Mouse (Mus musculus) liver, embryonic 12.5 days (tissue): Measurements from ENCODE around the gene Gak. TPM values are rescaled to one million over a fixed set of nuclear protein-coding genes. Genes with fewer than 3 reads are reported as not detected.
A peak's percentile ranks its signal among the peaks of the same experiment; 100 is the strongest.

Experiments used
- ATAC-seq: fragments of 200-750 bp; cut with Nextera tagmentation; 2 replicates; pipeline ENCODE4 v1.8.0; 2017; ENCODE audit warnings: moderate number of reproducible peaks, mild to moderate bottlenecking, moderate library complexity
- H3K27ac ChIP-seq: fragments of 300-500 bp; sonication (generic); 2 replicates; pipeline ENCODE4 v1.5.1; 2016; ENCODE audit warnings: mild to moderate bottlenecking
- H3K27me3 ChIP-seq: fragments of 300-500 bp; sonication (generic); replicated peaks from 2 replicates; pipeline ENCODE4 v1.6.1; 2016; ENCODE audit warnings: mild to moderate bottlenecking, moderate library complexity
- H3K36me3 ChIP-seq: fragments of 300-500 bp; sonication (generic); 2 replicates; pipeline ENCODE4 v1.6.1; 2016; ENCODE audit warnings: mild to moderate bottlenecking, moderate library complexity
- H3K4me1 ChIP-seq: fragments of 300-500 bp; sonication (generic); 2 replicates; pipeline ENCODE4 v1.6.1; 2016
- H3K4me2 ChIP-seq: fragments of 300-500 bp; sonication (generic); 2 replicates; pipeline ENCODE4 v1.6.1; 2016; ENCODE audit warnings: mild to moderate bottlenecking, moderate library complexity
- H3K4me3 ChIP-seq: fragments of 300-500 bp; sonication (generic); 2 replicates; pipeline ENCODE4 v1.5.1; 2016; ENCODE audit warnings: mild to moderate bottlenecking, moderate library complexity
- H3K9ac ChIP-seq: fragments of 300-500 bp; sonication (generic); 2 replicates; pipeline ENCODE4 v1.6.1; 2016; ENCODE audit warnings: mild to moderate bottlenecking, moderate library complexity
- H3K9me3 ChIP-seq: fragments of 300-500 bp; sonication (generic); replicated peaks from 2 replicates; pipeline ENCODE4 v1.6.1; 2016; ENCODE audit warnings: mild to moderate bottlenecking, moderate library complexity
- WGBS: fragments of 180-500 bp; shearing (Covaris S2); methylation state at CpG from one replicate; pipeline ENCODE4 v1.1.7; 2016; ENCODE audit not compliant: insufficient replicate concordance; 5-methylcytosine and 5-hydroxymethylcytosine counted together
- polyA plus RNA-seq: library from polyadenylated mRNA; unstranded; fragments of >200 nt; fragmentation: Nextera tagmentation; extraction: Ambion mirVana; gene quantifications from 2 replicates; pipeline ENCODE4 v1.2.1, GENCODE M21; 2016

The Gak gene
- polyA plus RNA-seq, 1 experiment from 2014 or later, result 42.1 TPM

- Histone ChIP-seq H3K27ac (no peak overlapping the region), H3K4me1 (peaks cover 16% of the 10 kb centered on the region), H3K4me3 (no peak overlapping the region), H3K9me3 (no peaks in the 10 kb centered on the region), H3K27me3 (no peaks in the 10 kb centered on the region), H3K36me3 (peaks cover 6% of the 10 kb centered on the region), H3K9ac (no peak overlapping the region), H3K4me2 (no peak overlapping the region)
- no peak for ATAC-seq
- WGBS, result 86% methylated on average over 4 of the region's 4 CpGs
Observed at GRCm38 (mm10) chr5:108633676-108634075, 4.1 kb upstream of the Gak start.

- Histone ChIP-seq H3K27ac (peak overlapping the region; percentile 85), H3K4me3 (peak overlapping the region; percentile 76), H3K4me2 (peak overlapping the region; percentile 89), H3K4me1 (peaks cover 51% of the 10 kb centered on the region), H3K9me3 (no peaks in the 10 kb centered on the region), H3K27me3 (no peaks in the 10 kb centered on the region), H3K9ac (peak overlapping the region; percentile 84), H3K36me3 (peaks cover 14% of the 10 kb centered on the region)
- peak; percentile 87 for ATAC-seq
- WGBS, result 1% methylated on average over 32 of the region's 32 CpGs
Observed at GRCm38 (mm10) chr5:108628891-108629633, 493 bp downstream of the Gak start.

GRCm38 (mm10) chr5:108626050-108626660, 3.4 kb downstream of the Gak start:
- WGBS, result 39% methylated on average over 4 of the region's 4 CpGs
- no peaks in the 10 kb centered on the region for H3K9me3 ChIP-seq
- H3K27ac ChIP-seq, result peak overlapping the region; percentile 41; the same call in 1 of the 2 replicates
- H3K4me1 ChIP-seq, result peaks cover 51% of the 10 kb centered on the region
- peaks cover 43% of the 10 kb centered on the region for H3K36me3 ChIP-seq
- peak overlapping the region; percentile 32 for H3K4me2 ChIP-seq
- no peak for ATAC-seq
- no peak overlapping the region for H3K4me3 ChIP-seq
- peak overlapping the region; percentile 29; the same call in 1 of the 2 replicates for H3K9ac ChIP-seq
- H3K27me3 ChIP-seq, result no peaks in the 10 kb centered on the region

GRCm38 (mm10) chr5:108621870-108622269, 7.7 kb downstream of the Gak start:
- WGBS, result 77% methylated on average over 2 of the region's 2 CpGs
- peaks cover 78% of the 10 kb centered on the region for H3K36me3 ChIP-seq
- no peaks in the 10 kb centered on the region for H3K9me3 ChIP-seq
- no peak overlapping the region for H3K4me2 ChIP-seq
- no peak overlapping the region for H3K9ac ChIP-seq
- no peak overlapping the region for H3K4me3 ChIP-seq
- no peaks in the 10 kb centered on the region for H3K27me3 ChIP-seq
- ATAC-seq, result no peak
- peaks cover 17% of the 10 kb centered on the region for H3K4me1 ChIP-seq
- no peak overlapping the region for H3K27ac ChIP-seq

- Histone ChIP-seq H3K9ac (no peak overlapping the region), H3K36me3 (peaks cover 98% of the 10 kb centered on the region), H3K27me3 (no peaks in the 10 kb centered on the region), H3K4me2 (no peak overlapping the region), H3K9me3 (no peaks in the 10 kb centered on the region), H3K4me1 (no peaks in the 10 kb centered on the region), H3K4me3 (no peak overlapping the region), H3K27ac (no peak overlapping the region)
- ATAC-seq, result no peak
- WGBS, result 91% methylated on average over 1 of the region's 1 CpGs
Observed at GRCm38 (mm10) chr5:108610426-108610825, 19.1 kb downstream of the Gak start.

- WGBS, result 86% methylated on average over 9 of the region's 9 CpGs
Observed at GRCm38 (mm10) chr5:108602537-108602936, 27.0 kb downstream of the Gak start.

GRCm38 (mm10) chr5:108599923-108600322, 29.6 kb downstream of the Gak start:
- H3K9ac ChIP-seq, result no peak overlapping the region
- no peak overlapping the region for H3K27ac ChIP-seq
- 70% methylated on average over 1 of the region's 1 CpGs for WGBS
- H3K4me1 ChIP-seq, result no peaks in the 10 kb centered on the region
- peaks cover 99% of the 10 kb centered on the region for H3K36me3 ChIP-seq
- H3K9me3 ChIP-seq, result no peaks in the 10 kb centered on the region
- no peaks in the 10 kb centered on the region for H3K27me3 ChIP-seq
- H3K4me2 ChIP-seq, result no peak overlapping the region
- ATAC-seq, result no peak
- H3K4me3 ChIP-seq, result no peak overlapping the region

More at GRCm38 (mm10) chr5:108602537-108602936, 27.0 kb downstream of the Gak start:
- H3K4me3 ChIP-seq, result no peak overlapping the region
- H3K4me2 ChIP-seq, result no peak overlapping the region
- H3K36me3 ChIP-seq, result peaks cover 99% of the 10 kb centered on the region
- no peak overlapping the region for H3K9ac ChIP-seq
- no peaks in the 10 kb centered on the region for H3K27me3 ChIP-seq
- ATAC-seq, result no peak
- H3K27ac ChIP-seq, result no peak overlapping the region
- no peaks in the 10 kb centered on the region for H3K4me1 ChIP-seq
- no peaks in the 10 kb centered on the region for H3K9me3 ChIP-seq

GRCm38 (mm10) chr5:108581361-108581891, 48.1 kb downstream of the Gak start:
- Histone ChIP-seq H3K9me3 (no peaks in the 10 kb centered on the region), H3K36me3 (peaks cover 97% of the 10 kb centered on the region), H3K27ac (no peak overlapping the region), H3K9ac (no peak overlapping the region), H3K27me3 (no peaks in the 10 kb centered on the region), H3K4me2 (no peak overlapping the region), H3K4me1 (no peaks in the 10 kb centered on the region), H3K4me3 (no peak overlapping the region)
- ATAC-seq, result no peak
- WGBS, result 88% methylated on average over 3 of the region's 3 CpGs

- H3K4me3 ChIP-seq, result no peak overlapping the region
- H3K4me1 ChIP-seq, result no peaks in the 10 kb centered on the region
- no peak overlapping the region for H3K9ac ChIP-seq
- no peaks in the 10 kb centered on the region for H3K27me3 ChIP-seq
- H3K36me3 ChIP-seq, result peaks cover 95% of the 10 kb centered on the region
- WGBS, result 90% methylated on average over 6 of the region's 6 CpGs
- no peak overlapping the region for H3K27ac ChIP-seq
- H3K9me3 ChIP-seq, result no peaks in the 10 kb centered on the region
- no peak for ATAC-seq
- no peak overlapping the region for H3K4me2 ChIP-seq
Observed at GRCm38 (mm10) chr5:108573054-108573453, 56.5 kb downstream of the Gak start.

GRCm38 (mm10) chr5:108570991-108571390, 58.6 kb downstream of the Gak start:
- whole genome bisulfite sequencing, result 79% methylated on average over 1 of the region's 1 CpGs
- no peak overlapping the region for H3K27ac ChIP-seq
- H3K4me2 ChIP-seq, result no peak overlapping the region
- H3K27me3 ChIP-seq, result no peaks in the 10 kb centered on the region
- H3K4me3 ChIP-seq, result no peak overlapping the region
- no peak for ATAC-seq
- no peaks in the 10 kb centered on the region for H3K9me3 ChIP-seq
- no peaks in the 10 kb centered on the region for H3K4me1 ChIP-seq
- H3K36me3 ChIP-seq, result peaks cover 86% of the 10 kb centered on the region
- H3K9ac ChIP-seq, result no peak overlapping the region

GRCm38 (mm10) chr5:108567104-108567503, 62.5 kb downstream of the Gak start:
- H3K4me2 ChIP-seq, result no peak overlapping the region
- no peak overlapping the region for H3K9ac ChIP-seq
- peaks cover 52% of the 10 kb centered on the region for H3K36me3 ChIP-seq
- H3K4me3 ChIP-seq, result no peak overlapping the region
- H3K4me1 ChIP-seq, result no peaks in the 10 kb centered on the region
- no peak for ATAC-seq
- no peaks in the 10 kb centered on the region for H3K9me3 ChIP-seq
- no peak overlapping the region for H3K27ac ChIP-seq
- no peaks in the 10 kb centered on the region for H3K27me3 ChIP-seq
- 82% methylated on average over 2 of the region's 2 CpGs for WGBS

- Histone ChIP-seq H3K36me3 (peaks cover 46% of the 10 kb centered on the region), H3K4me2 (no peak overlapping the region), H3K4me1 (no peaks in the 10 kb centered on the region), H3K27me3 (no peaks in the 10 kb centered on the region), H3K9ac (no peak overlapping the region), H3K27ac (no peak overlapping the region), H3K9me3 (no peaks in the 10 kb centered on the region), H3K4me3 (no peak overlapping the region)
- no peak for ATAC-seq
- 56% methylated on average over 4 of the region's 4 CpGs for WGBS
Observed at GRCm38 (mm10) chr5:108566523-108566922, 63.0 kb downstream of the Gak start.
